Mouse (Mus musculus): Measurements from ENCODE around the gene Laptm5. TPM values are rescaled to one million over a fixed set of nuclear protein-coding genes. Genes with fewer than 3 reads are reported as not detected.

Laptm5 gene
- polyA plus RNA-seq, 1 experiment from 2014 or later: 28.6 TPM

DNA sequence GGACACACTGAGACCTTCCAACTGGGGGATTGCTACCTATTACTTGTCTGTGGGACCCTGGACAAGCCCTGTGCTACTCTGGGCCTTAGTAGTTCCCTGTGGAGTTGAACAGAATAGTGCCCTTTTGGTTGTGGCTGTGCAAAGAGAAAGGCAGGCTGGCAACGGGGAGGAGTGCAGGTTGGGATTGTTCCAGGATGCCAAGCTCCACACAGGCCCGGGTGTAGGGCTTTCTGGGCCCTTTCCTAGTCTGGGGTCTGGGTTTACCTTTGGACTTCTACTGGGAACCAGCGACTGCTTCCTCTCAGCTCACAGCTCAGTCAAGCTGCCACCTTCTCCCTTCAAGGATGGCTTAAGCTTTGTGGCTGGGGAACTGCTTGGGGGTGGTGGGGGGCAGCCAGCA, 586 bp downstream of the Laptm5 start:
- no peak overlapping the region for H3K4me3 ChIP-seq
- H3K4me2 ChIP-seq: no peak overlapping the region
- ATAC-seq (ENCODE audit: insufficient number of reproducible peaks, insufficient read depth, low FRiP score, low TSS enrichment, low read depth): no peak
- H3K36me3 ChIP-seq: no peaks in the 10 kb centered on the region
- peaks cover 13% of the 10 kb centered on the region for H3K4me1 ChIP-seq
- 73% methylated on average over 3 of the region's 3 CpGs for WGBS
- no peaks in the 10 kb centered on the region for H3K27me3 ChIP-seq
- H3K9me3 ChIP-seq: no peaks in the 10 kb centered on the region
- no peak overlapping the region; the same call in 1 of the 2 replicates for H3K27ac ChIP-seq
- no peak overlapping the region for H3K9ac ChIP-seq

DNA sequence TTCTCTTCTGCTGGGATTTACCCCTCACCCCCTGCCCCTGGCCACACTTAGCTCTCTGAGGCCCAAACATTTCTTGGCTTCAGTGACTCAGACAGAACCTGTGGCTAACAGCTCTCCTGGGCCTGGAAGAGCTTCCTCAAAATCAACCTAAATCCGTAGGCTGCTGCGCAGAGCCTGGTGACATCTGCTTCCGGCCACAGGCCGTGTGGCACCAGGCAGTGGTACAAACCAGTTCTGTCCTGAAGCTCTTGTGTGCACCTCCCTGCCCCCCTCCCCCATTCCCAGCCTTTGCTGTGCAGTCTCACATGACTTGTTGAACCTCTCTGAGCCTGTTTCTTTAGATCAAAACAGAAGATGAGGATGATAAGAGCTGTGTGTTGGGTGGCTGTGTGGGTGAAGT, 1.1 kb downstream of the Laptm5 start:
- H3K9me3 ChIP-seq: no peaks in the 10 kb centered on the region
- H3K9ac ChIP-seq: no peak overlapping the region
- 69% methylated on average over 4 of the region's 4 CpGs for WGBS
- H3K27me3 ChIP-seq: no peaks in the 10 kb centered on the region
- no peak overlapping the region for H3K4me3 ChIP-seq
- H3K27ac ChIP-seq: no peak overlapping the region
- H3K36me3 ChIP-seq: no peaks in the 10 kb centered on the region
- H3K4me1 ChIP-seq: peaks cover 10% of the 10 kb centered on the region
- no peak for ATAC-seq (ENCODE audit: insufficient number of reproducible peaks, insufficient read depth, low FRiP score, low TSS enrichment, low read depth)
- H3K4me2 ChIP-seq: no peak overlapping the region

DNA sequence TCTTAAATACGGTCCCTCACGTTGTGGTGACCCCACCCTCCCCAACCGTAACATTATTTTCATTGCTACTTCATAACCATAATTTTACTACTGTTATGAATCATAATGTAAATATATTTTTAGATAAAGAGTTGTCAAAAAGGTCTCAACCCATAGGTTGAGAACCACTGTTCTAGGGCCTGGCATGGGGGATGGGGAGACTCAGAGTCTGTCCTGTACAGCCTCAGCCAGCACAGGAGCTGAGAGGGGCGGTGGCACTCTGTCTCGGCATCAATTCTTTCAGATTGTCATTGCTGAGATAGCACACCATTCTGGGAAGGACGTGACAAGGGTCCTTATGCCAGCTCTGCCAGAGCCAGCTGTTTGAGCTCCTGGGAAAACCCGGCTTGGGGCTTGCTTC, 1.6 kb downstream of the Laptm5 start:
- 70% methylated on average over 7 of the region's 7 CpGs for WGBS
- H3K9ac ChIP-seq: no peak overlapping the region

GRCm38 (mm10) chr4:130915006-130915667, 2.2 kb downstream of the Laptm5 start:
- Histone ChIP-seq H3K4me3 (no peak overlapping the region), H3K4me1 (peaks cover 12% of the 10 kb centered on the region), H3K9ac (no peak overlapping the region), H3K4me2 (no peak overlapping the region), H3K27ac (no peak overlapping the region), H3K27me3 (no peaks in the 10 kb centered on the region), H3K36me3 (no peaks in the 10 kb centered on the region), H3K9me3 (no peaks in the 10 kb centered on the region)
- WGBS: 70% methylated on average over 12 of the region's 12 CpGs
- no peak for ATAC-seq (ENCODE audit: insufficient number of reproducible peaks, insufficient read depth, low FRiP score, low TSS enrichment, low read depth)

More for the DNA sequence above, 1.6 kb downstream of the Laptm5 start:
- Histone ChIP-seq H3K4me2 (no peak overlapping the region), H3K4me1 (peaks cover 7% of the 10 kb centered on the region), H3K4me3 (no peak overlapping the region), H3K36me3 (no peaks in the 10 kb centered on the region), H3K27me3 (no peaks in the 10 kb centered on the region), H3K9me3 (no peaks in the 10 kb centered on the region), H3K27ac (no peak overlapping the region)
- ATAC-seq (ENCODE audit: insufficient number of reproducible peaks, insufficient read depth, low FRiP score, low TSS enrichment, low read depth): no peak

DNA sequence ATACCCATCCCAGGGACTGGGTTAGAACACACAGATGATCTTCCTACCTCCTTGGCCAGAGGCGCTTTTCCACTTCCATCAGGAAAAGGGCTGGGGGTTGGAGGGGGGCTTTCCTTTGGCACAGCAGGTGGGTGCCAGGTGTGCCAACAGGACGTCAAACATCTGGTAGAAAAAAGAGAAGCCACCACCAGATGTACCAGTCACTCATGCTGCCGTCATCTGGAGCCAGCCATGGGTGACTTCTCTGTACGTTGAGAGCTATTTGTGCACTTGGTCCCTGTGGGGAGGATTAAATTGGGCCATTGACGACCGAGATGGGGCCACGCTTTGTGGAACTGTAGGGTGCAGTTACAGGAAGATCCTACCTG, 2.7 kb downstream of the Laptm5 start:
- Histone ChIP-seq H3K4me1 (peaks cover 12% of the 10 kb centered on the region), H3K36me3 (no peaks in the 10 kb centered on the region), H3K4me3 (no peak overlapping the region), H3K27ac (no peak overlapping the region), H3K9me3 (no peaks in the 10 kb centered on the region), H3K27me3 (no peaks in the 10 kb centered on the region), H3K9ac (no peak overlapping the region), H3K4me2 (no peak overlapping the region)
- ATAC-seq (ENCODE audit: insufficient number of reproducible peaks, insufficient read depth, low FRiP score, low TSS enrichment, low read depth): no peak
- WGBS: 55% methylated on average over 7 of the region's 7 CpGs

DNA sequence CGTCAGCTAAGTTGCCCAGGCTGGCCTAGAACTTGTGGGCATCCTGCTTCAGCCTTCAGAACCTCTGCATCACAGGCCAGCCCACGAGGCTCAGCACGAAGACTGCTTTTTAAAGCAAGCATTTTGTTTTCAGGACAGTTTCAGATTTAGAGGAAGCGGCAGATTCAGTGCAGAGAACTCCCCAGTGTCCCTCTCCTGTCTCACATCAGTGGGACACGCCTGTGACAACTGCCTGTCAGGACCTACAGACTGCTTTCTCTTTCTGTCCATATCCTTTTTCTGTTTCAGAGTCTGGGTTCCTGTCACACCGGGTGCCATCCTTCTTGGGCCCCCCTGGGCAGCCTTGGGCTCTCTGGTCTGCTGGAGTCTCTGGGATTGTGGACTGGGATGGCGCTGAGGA, 3.7 kb downstream of the Laptm5 start:
- H3K4me3 ChIP-seq: no peak overlapping the region
- 85% methylated on average over 7 of the region's 7 CpGs for WGBS

GRCm38 (mm10) chr4:130917564-130917963, 4.6 kb downstream of the Laptm5 start:
- Histone ChIP-seq H3K4me1 (peaks cover 18% of the 10 kb centered on the region), H3K9me3 (no peaks in the 10 kb centered on the region), H3K4me3 (no peak overlapping the region), H3K36me3 (no peaks in the 10 kb centered on the region), H3K9ac (no peak overlapping the region), H3K27me3 (no peaks in the 10 kb centered on the region), H3K27ac (no peak overlapping the region), H3K4me2 (no peak overlapping the region)
- 77% methylated on average over 4 of the region's 4 CpGs for WGBS
- no peak for ATAC-seq (ENCODE audit: insufficient number of reproducible peaks, insufficient read depth, low FRiP score, low TSS enrichment, low read depth)

More for the DNA sequence above, 3.7 kb downstream of the Laptm5 start:
- Histone ChIP-seq H3K36me3 (no peaks in the 10 kb centered on the region), H3K9me3 (no peaks in the 10 kb centered on the region), H3K4me1 (peaks cover 18% of the 10 kb centered on the region), H3K4me2 (no peak overlapping the region), H3K27ac (no peak overlapping the region), H3K9ac (no peak overlapping the region), H3K27me3 (no peaks in the 10 kb centered on the region)
- ATAC-seq (ENCODE audit: insufficient number of reproducible peaks, insufficient read depth, low FRiP score, low TSS enrichment, low read depth): no peak

- WGBS: 66% methylated on average over 10 of the region's 10 CpGs
- ATAC-seq (ENCODE audit: insufficient number of reproducible peaks, insufficient read depth, low FRiP score, low TSS enrichment, low read depth): no peak
Measured at GRCm38 (mm10) chr4:130918805-130919749, 6.2 kb downstream of the Laptm5 start.

GRCm38 (mm10) chr4:130919750-130920356, 6.9 kb downstream of the Laptm5 start:
- H3K4me1 ChIP-seq: peaks cover 18% of the 10 kb centered on the region

More at GRCm38 (mm10) chr4:130918805-130919749, 6.2 kb downstream of the Laptm5 start:
- Histone ChIP-seq H3K4me1 (peaks cover 18% of the 10 kb centered on the region), H3K4me2 (no peak overlapping the region), H3K27me3 (no peaks in the 10 kb centered on the region), H3K36me3 (no peaks in the 10 kb centered on the region), H3K27ac (no peak overlapping the region), H3K9ac (no peak overlapping the region), H3K9me3 (no peaks in the 10 kb centered on the region), H3K4me3 (no peak overlapping the region)

DNA sequence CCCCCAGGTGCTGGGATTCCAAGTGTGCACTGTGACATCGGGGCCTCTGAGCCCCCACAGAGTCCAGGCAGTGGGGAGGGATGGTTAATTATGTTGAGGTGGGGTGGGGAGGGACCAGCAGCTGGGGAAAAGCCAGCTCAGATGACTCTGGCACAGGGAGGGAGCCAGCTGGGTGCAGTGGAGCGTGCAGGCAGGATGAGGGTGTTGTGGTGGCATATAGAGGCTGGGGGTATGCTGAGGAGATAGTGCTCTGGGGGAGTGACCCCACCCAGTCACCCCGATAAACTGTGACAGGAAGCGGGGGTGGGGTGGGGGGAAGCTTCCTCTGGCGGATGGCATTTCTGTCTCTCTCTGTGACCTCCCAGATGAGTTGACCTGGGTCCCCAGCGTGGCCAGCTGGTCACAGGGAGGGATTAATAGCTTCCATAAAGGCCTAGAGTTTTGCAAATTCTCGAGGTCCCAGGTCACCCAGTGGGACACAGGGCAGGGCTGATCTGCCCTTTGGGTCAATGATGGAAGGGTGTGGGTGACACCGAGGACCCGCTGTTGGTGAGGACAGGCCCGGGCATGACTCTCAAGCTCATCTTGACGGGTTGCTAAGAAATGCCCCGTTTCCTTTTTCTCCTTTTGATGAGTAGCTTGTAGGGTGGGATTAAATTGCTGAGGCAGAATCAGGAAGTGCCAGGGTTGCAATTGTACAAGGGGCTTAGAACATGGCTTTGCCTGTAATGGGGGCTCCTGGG, 8.2 kb downstream of the Laptm5 start:
- Histone ChIP-seq H3K27me3 (no peaks in the 10 kb centered on the region), H3K9me3 (no peaks in the 10 kb centered on the region), H3K9ac (no peak overlapping the region), H3K4me3 (no peak overlapping the region), H3K4me2 (no peak overlapping the region), H3K36me3 (no peaks in the 10 kb centered on the region), H3K27ac (no peak overlapping the region), H3K4me1 (peaks cover 18% of the 10 kb centered on the region)
- peak; percentile 43; the same call in 1 of the 2 replicates for ATAC-seq (ENCODE audit: insufficient number of reproducible peaks, insufficient read depth, low FRiP score, low TSS enrichment, low read depth)
- WGBS: 20% methylated on average over 12 of the region's 12 CpGs

More at GRCm38 (mm10) chr4:130919750-130920356, 6.9 kb downstream of the Laptm5 start:
- H3K36me3 ChIP-seq: no peaks in the 10 kb centered on the region
- H3K27ac ChIP-seq: no peak overlapping the region
- H3K4me2 ChIP-seq: no peak overlapping the region
- H3K9ac ChIP-seq: no peak overlapping the region
- no peak for ATAC-seq (ENCODE audit: insufficient number of reproducible peaks, insufficient read depth, low FRiP score, low TSS enrichment, low read depth)
- WGBS: 57% methylated on average over 9 of the region's 9 CpGs
- no peaks in the 10 kb centered on the region for H3K27me3 ChIP-seq
- H3K4me3 ChIP-seq: no peak overlapping the region
- H3K9me3 ChIP-seq: no peaks in the 10 kb centered on the region

GRCm38 (mm10) chr4:130921986-130922385, 9.1 kb downstream of the Laptm5 start:
- Histone ChIP-seq H3K4me1 (peaks cover 22% of the 10 kb centered on the region), H3K4me3 (no peak overlapping the region), H3K9me3 (no peaks in the 10 kb centered on the region), H3K27ac (no peak overlapping the region), H3K27me3 (no peaks in the 10 kb centered on the region), H3K9ac (no peak overlapping the region), H3K4me2 (no peak overlapping the region), H3K36me3 (no peaks in the 10 kb centered on the region)
- no peak for ATAC-seq (ENCODE audit: insufficient number of reproducible peaks, insufficient read depth, low FRiP score, low TSS enrichment, low read depth)
- 77% methylated on average over 10 of the region's 10 CpGs for WGBS
